Mouse (Mus musculus) kidney, postnatal 10 days (tissue): Measurements from ENCODE around the gene Ptpdc1.
A peak's percentile ranks its signal among the peaks of the same experiment; 100 is the strongest.

Experiments used
- DNase-seq: peaks from one replicate; pipeline ENCODE4 v3.0.0; 2021; ENCODE audit warnings: mixed read lengths

Gene Ptpdc1

GRCm38 (mm10) chr13:48625433-48626184, at the start of gene Ptpdc1:
Gene Ptpdc1, minus strand, starts transcription at chr13:48625664.
- peak; percentile 99 for DNase-seq

- DNase-seq = no peak
Measured at GRCm38 (mm10) chr13:48674609-48675008, 49.1 kb upstream of the Ptpdc1 start.

- no peak for DNase-seq
Measured at GRCm38 (mm10) chr13:48672312-48672840, 46.9 kb upstream of the Ptpdc1 start.

- no peak for DNase-seq
Measured at GRCm38 (mm10) chr13:48668976-48669534, 43.6 kb upstream of the Ptpdc1 start.

- DNase-seq = no peak
Measured at GRCm38 (mm10) chr13:48668091-48668975, 42.9 kb upstream of the Ptpdc1 start.

- DNase-seq = no peak
Measured at GRCm38 (mm10) chr13:48667461-48667860, 42.0 kb upstream of the Ptpdc1 start.

GRCm38 (mm10) chr13:48665656-48666597, 40.5 kb upstream of the Ptpdc1 start:
- DNase-seq = no peak

- no peak for DNase-seq
Measured at GRCm38 (mm10) chr13:48664916-48665655, 39.6 kb upstream of the Ptpdc1 start.

- DNase-seq = no peak
Measured at GRCm38 (mm10) chr13:48663988-48664339, 38.5 kb upstream of the Ptpdc1 start.

- peak; percentile 6 for DNase-seq
Measured at GRCm38 (mm10) chr13:48663211-48663987, 37.9 kb upstream of the Ptpdc1 start.

- DNase-seq = no peak
Measured at GRCm38 (mm10) chr13:48662431-48663143, 37.1 kb upstream of the Ptpdc1 start, which contains the start of gene Barx1. Gene Barx1, plus strand, starts transcription at chr13:48662998.

GRCm38 (mm10) chr13:48661561-48661960, 36.1 kb upstream of the Ptpdc1 start:
- peak; percentile 3 for DNase-seq

- DNase-seq = no peak
Measured at GRCm38 (mm10) chr13:48660741-48661140, 35.3 kb upstream of the Ptpdc1 start.

GRCm38 (mm10) chr13:48660221-48660734, 34.8 kb upstream of the Ptpdc1 start:
- DNase-seq = peak; percentile 47

- no peak for DNase-seq
Measured at GRCm38 (mm10) chr13:48659254-48660220, 34.1 kb upstream of the Ptpdc1 start.

- DNase-seq = no peak
Measured at GRCm38 (mm10) chr13:48658588-48659253, 33.3 kb upstream of the Ptpdc1 start.

- no peak for DNase-seq
Measured at GRCm38 (mm10) chr13:48657791-48658190, 32.3 kb upstream of the Ptpdc1 start.

- peak; percentile 74 for DNase-seq
Measured at GRCm38 (mm10) chr13:48655637-48656036, 30.2 kb upstream of the Ptpdc1 start.
